Mouse (Mus musculus) layer of hippocampus, adult 8-10 months (tissue): Measurements from ENCODE around the gene Palb2. TPM values are rescaled to one million over a fixed set of nuclear protein-coding genes. Genes with fewer than 3 reads are reported as not detected.
"Not testable (repeated sequence)": the region's sequence is repeated elsewhere in the genome, so short reads cannot be mapped to it uniquely, and the experiment has no call there.

Experiments used
- DNase-seq, 2 experiments: peaks; one replicate each; pipeline ENCODE4 v3.0.0; 2022; ENCODE audit warnings: low spot score in 2 of 2
- total RNA-seq, 4 experiments: library from RNA; stranded (reverse); gene quantifications; 2 replicates each; pipeline ENCODE4 v1.2.4; 2022

The Palb2 gene
- total RNA-seq, 4 experiments from 2014 or later, result 1.7 to 2.5 (median 2.4) TPM

- DNase-seq, result not testable (repeated sequence)
Measured at GRCm38 (mm10) chr7:122101014-122101746, 31.6 kb downstream of the Palb2 start.

GRCm38 (mm10) chr7:122099222-122099621 is 33.6 kb downstream of the Palb2 start:
- peak in 1 of 2 experiments; percentile 15 for DNase-seq

GRCm38 (mm10) chr7:122098009-122098408 is 34.8 kb downstream of the Palb2 start:
- DNase-seq, result no peak

GRCm38 (mm10) chr7:122094564-122095330 is 38.0 kb downstream of the Palb2 start:
- DNase-seq, result no peak

GRCm38 (mm10) chr7:122087195-122087982 is 45.4 kb downstream of the Palb2 start:
- no peak for DNase-seq

GRCm38 (mm10) chr7:122081071-122081470 is 51.7 kb downstream of the Palb2 start:
- DNase-seq, result no peak

- DNase-seq, result no peak
Measured at GRCm38 (mm10) chr7:122079798-122080554, 52.8 kb downstream of the Palb2 start.

GRCm38 (mm10) chr7:122074374-122074773 is 58.4 kb downstream of the Palb2 start:
- DNase-seq, result no peak

GRCm38 (mm10) chr7:122067517-122068381 is 65.0 kb downstream of the Palb2 start:
- DNase-seq, result peak in 1 of 2 experiments; percentile 13

GRCm38 (mm10) chr7:122066945-122067516 is 65.8 kb downstream of the Palb2 start, which contains the start of the genes Ubfd1 and Ears2:
Gene Ubfd1, plus strand, starts transcription at chr7:122067175.
Gene Ears2, minus strand, starts transcription at chr7:122067263.
- peak; percentile 95 to 97 for DNase-seq

GRCm38 (mm10) chr7:122066102-122066944 is 66.5 kb downstream of the Palb2 start:
- no peak for DNase-seq

- no peak for DNase-seq
Measured at GRCm38 (mm10) chr7:122065656-122066055, 67.1 kb downstream of the Palb2 start.

Other genes starting within 250 kb of the Palb2 start
- gene Cog7, start 151.3 kb downstream of the Palb2 start, total RNA-seq, result 10 to 100 TPM; 41.5 to 47.1 (median 43.7) TPM
- 10 to 100 TPM; 30.5 to 42.7 (median 33.3) TPM for gene Gga2, start 111.8 kb downstream of the Palb2 start, total RNA-seq
- 10 to 100 TPM; 44.5 to 60.1 (median 52.6) TPM for gene Ubfd1, start 65.8 kb downstream of the Palb2 start, total RNA-seq
- 10 to 100 TPM in 2 of 4 experiments, 1 to 10 TPM in 2; 7.3 to 10.7 (median 9.3) TPM for gene Ears2, start 65.7 kb downstream of the Palb2 start, total RNA-seq
- gene Ndufab1, start 31.1 kb downstream of the Palb2 start, total RNA-seq, result 100 to 1,000 TPM; 260 to 283 (median 273) TPM
- 100 to 1,000 TPM in 3 of 4 experiments, 10 to 100 TPM in 1; 95.7 to 114 (median 101) TPM for gene Dctn5, start 56 bp upstream of the Palb2 start, total RNA-seq
- gene Plk1, start 26.5 kb upstream of the Palb2 start, total RNA-seq, result 1 to 10 TPM; 1.7 to 2.8 (median 2.5) TPM
- under 1 TPM; 0.26 to 0.87 (median 0.73) TPM for gene Ern2, start 53.2 kb upstream of the Palb2 start, total RNA-seq
- 1 to 10 TPM; 2.5 to 3.4 (median 2.9) TPM for gene Chp2, start 86.5 kb upstream of the Palb2 start, total RNA-seq
- 100 to 1,000 TPM; 650 to 790 (median 729) TPM for gene Prkcb, start 155.8 kb upstream of the Palb2 start, total RNA-seq